Mouse (Mus musculus) spleen, postnatal 14 days (tissue): ENCODE results near the gene Hspa1a.
"Not testable (repeated sequence)": the region's sequence is repeated elsewhere in the genome, so short reads cannot be mapped to it uniquely, and the experiment has no call there.

Experiments used
- DNase-seq, 2 experiments: peaks; one replicate each; pipeline ENCODE4 v3.0.0; 2021 to 2022; ENCODE audit warnings: low spot score in 2 of 2

The Hspa1a gene

GRCm38 (mm10) chr17:34969822-34970221 is 2.1 kb downstream of the Hspa1a start, which contains the start of gene Gm20481:
Gm20481 (plus strand) TSS chr17:34969912.
- not testable (repeated sequence) for DNase-seq

GRCm38 (mm10) chr17:34965627-34966026 is 6.3 kb downstream of the Hspa1a start:
- no peak for DNase-seq

DNA sequence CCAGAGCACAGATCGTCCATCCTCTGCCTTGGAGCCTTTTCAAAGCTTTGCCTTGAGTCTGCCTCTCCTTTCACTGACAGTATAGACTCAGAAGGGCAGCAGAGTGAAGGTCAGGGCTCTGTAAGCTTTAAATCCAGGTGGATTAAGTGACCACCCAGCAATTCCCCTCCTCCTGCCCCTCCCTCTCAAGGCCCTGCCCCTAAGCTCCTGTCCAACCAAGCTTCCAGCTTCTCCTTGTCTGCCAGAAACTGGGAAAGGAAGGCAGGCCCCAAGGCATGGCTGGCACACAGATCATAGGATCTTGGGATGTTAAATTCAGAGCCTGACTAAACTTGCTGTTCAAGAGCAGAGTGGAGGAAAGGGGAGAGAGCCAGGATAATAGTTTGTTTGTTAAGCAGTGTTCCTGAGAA is 7.3 kb downstream of the Hspa1a start:
- no peak for DNase-seq

- no peak for DNase-seq
Measured at GRCm38 (mm10) chr17:34962841-34963240, 9.1 kb downstream of the Hspa1a start.

DNA sequence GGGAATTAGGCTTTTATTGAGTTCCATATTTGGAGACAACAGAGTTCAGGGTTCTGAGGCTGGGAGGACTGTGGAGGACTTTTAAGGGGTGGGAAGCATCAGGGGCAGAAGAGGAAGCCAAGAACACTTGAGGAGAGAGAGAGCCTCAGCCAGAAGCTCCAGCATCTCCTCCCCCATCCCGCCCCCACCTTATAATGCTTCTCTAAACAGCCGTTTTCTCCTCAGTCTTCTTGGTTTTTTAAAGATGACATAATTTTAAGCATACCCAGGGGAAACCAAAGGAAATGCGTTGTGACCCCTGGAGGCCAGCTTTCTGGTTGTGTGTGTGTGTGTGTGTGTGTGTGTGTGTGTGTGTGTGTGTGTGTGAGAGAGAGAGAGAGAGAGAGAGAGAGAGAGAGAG is 9.8 kb downstream of the Hspa1a start:
- no peak for DNase-seq

DNA sequence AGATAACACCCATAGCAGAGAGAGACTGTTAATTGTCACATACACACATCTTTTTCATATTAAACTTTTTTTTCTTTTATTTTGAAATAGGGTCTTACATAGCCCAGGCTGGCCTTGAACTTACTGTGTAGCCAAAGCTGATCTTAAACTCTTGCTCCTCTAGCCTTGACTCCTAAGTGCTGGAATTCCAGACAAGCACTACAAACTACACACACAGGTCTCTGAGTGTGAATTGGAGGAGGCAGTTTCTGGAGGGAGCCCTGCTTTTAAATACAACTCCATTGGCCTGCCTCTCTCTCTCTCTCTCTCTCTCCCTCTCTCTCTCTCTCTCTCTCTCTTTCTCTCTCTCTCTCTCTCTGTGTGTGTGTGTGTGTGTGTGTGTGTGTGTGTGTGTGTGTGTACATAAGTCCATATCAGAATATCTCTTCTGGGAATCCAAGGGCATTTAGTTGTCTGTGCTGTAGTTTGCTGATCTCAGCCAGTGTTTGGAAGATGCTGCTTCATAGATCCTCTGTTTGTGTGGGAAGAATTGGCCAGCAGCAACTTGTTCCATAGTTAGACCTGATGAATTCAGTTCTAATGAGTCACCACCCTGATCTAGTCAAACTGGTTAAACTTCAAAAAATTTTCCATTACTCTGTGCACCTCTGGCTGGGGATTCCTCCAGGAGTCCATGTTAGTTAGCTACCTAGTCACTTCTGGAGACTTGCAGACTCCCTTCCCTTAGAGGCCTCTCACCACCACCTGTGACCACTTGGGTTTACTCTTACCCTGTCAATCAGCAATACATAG is 11.1 kb downstream of the Hspa1a start:
- no peak for DNase-seq

DNA sequence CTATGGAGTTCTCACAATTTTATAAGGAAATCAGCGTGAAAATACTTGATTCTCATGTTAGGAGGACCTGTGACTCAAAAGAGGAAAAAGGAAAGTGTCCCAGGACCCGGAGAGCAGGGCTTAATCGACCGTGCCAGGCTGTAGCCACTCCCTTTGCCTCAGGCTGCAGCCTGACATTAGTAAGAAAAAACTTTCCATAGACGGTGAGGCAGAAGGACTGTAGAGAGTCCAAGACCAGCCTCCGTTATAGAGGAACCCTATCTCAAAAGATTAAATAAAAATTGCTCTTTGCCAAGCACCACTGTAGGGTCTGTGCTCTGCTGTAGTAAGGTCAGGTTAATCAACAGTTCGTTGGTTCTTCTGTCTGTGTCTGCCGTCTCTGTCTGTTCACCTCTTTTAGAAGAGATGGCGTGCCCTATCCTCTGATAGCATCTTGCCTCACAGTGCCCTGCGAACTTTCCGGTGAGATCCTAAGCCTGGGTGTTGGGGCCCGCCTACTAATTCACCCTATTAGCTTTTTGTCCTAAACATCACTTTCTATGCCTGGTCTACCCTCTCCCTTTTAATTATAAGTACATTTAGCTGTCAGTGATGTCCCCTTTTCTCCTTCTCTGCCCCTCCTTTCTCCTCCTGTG is 12.0 kb downstream of the Hspa1a start:
- no peak for DNase-seq

DNA sequence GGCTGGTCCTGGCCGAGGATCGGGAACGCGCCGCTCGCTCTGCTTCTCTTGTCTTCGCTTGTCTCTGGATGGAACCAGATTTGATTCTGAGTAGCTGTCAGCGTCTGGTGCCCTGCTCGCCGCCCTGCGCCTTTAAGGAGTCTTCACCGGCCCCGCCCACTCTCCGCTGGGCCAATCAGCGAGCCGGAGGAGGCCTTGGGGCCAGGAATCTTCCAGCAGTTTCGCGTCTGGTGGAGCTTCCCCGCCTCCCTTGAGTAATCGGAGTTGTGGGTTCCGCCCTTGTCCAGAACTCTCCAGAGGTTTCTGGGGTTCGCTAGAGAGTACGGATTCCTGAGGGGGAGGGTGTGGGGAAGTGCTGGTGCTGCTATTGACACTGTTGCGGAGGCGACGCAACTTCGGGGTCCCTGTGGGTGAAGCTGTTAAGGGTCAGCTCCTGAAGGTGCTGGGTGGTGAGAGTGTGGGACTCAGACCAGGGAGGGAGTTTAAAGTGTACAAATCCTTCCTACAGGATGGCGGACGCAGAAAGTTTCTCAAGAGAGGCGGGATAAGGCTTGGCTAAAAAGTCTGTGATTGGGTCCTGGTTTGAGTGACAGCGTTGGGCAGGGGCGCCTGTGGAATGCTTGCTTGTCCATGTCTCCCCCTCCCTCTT is 12.7 kb downstream of the Hspa1a start, which contains the start of gene Hspa1b:
TSS of gene Hspa1b (minus strand) at position 109 of the 649 bp plus-strand sequence.
- DNase-seq, result peak; percentile 48 to 51

DNA sequence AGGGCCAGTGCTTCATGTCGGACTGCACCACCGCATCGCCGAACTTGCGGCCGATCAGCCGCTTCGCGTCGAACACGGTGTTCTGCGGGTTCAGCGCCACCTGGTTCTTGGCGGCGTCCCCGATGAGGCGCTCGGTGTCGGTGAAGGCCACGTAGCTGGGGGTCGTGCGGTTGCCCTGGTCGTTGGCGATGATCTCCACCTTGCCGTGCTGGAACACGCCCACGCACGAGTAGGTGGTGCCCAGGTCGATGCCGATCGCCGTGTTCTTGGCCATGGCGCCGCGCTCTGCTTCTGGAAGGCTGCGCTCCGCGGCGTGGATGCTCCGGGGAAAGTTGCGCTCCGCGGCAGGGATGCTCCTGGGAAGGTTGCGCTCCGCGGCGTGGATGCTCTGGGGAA is 13.2 kb downstream of the Hspa1a start:
- not testable (repeated sequence) for DNase-seq

- DNase-seq, result not testable (repeated sequence)
Measured at GRCm38 (mm10) chr17:34957966-34958365, 14.0 kb downstream of the Hspa1a start.

DNA sequence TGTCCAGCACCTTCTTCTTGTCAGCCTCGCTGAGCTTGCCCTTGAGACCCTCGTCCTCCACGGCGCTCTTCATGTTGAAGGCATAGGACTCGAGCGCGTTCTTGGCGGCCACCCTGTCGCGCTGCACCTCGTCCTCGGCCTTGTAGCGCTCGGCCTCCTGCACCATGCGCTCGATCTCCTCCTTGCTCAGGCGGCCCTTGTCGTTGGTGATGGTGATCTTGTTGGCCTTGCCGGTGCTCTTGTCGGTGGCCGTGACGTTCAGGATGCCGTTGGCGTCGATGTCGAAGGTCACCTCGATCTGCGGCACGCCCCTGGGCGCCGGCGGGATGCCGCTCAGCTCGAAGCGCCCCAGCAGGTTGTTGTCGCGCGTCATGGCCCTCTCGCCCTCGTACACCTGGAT is 14.7 kb downstream of the Hspa1a start:
- DNase-seq, result not testable (repeated sequence)

- no peak for DNase-seq
Measured at GRCm38 (mm10) chr17:34956340-34956739, 15.6 kb downstream of the Hspa1a start.

DNA sequence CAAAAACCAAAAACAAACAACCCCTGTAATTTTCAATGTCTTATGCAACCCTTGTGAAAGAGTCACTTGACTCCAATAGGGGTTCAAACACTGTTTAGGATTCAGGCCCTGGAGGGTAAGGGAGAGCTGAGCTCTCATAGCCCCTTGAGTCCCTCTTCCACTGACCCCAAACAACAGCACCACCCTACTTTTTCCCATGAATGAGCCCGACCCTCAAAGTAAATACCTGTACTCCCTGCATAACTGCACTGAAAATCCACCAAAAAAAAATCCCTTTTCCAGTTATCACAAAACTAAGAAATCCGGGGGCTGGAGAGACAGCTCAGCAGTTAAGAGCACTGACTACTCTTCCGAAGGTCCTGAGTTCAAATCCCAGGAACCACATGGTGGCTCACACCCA is 16.1 kb downstream of the Hspa1a start:
- no peak for DNase-seq

DNA sequence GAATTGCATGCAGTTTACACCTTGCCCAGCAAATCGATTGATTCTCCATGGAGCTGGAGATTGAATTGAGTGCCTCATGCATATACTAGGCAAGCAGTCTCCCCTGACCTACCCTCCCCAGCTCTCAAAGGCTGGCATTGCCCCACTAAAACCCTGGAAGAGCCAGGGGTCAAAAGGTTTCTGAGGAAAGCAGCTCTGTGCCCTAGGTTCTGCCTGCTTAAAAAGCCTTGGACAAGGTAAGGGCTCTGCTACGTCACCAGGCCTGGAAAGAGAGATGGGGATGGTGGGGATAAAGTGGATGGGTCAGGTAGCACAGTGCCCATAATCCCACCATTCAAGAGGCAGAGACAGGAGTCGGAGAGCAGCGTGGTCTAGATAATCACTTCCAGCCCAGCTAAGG is 17.1 kb downstream of the Hspa1a start:
- no peak for DNase-seq

GRCm38 (mm10) chr17:34953904-34954303 is 18.1 kb downstream of the Hspa1a start:
- DNase-seq, result no peak

- no peak for DNase-seq
Measured at GRCm38 (mm10) chr17:34953258-34953657, 18.7 kb downstream of the Hspa1a start.

DNA sequence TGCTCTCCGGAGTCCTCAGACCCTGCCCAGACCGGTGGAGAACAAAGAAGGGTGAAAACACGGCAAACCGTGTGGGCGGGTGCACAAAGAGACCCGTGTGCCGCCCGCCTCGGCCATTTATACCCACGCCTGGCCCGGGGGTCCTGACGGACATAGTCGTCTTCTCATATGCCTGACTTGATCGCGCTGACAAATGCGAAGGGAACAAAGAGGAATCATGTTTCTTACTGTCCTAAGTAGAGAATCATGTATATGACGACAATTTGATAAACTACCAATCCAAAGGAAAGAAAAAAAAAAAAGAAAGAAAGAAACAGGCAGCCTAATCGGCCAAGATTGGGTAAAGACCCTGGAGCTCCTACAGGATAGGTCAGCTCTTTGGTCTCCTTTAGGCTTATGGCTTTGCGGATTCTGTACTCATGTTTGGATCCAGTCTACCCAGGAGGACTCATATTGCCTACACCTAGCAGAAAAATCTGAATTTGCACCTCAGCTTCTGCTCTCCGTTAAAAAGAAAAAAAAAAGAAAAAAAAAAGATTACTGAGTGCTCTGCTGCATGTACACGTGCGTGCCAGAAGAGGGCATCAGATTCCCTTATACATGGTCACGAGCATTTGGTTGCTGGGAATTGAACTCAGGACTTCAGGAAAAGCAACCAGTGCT is 19.4 kb downstream of the Hspa1a start:
- peak; percentile 65 to 79 for DNase-seq

- DNase-seq, result peak in 1 of 2 experiments; percentile 13
Measured at GRCm38 (mm10) chr17:34951636-34952377, 20.1 kb downstream of the Hspa1a start.

GRCm38 (mm10) chr17:34950514-34951455 is 21.2 kb downstream of the Hspa1a start:
- DNase-seq, result no peak

DNA sequence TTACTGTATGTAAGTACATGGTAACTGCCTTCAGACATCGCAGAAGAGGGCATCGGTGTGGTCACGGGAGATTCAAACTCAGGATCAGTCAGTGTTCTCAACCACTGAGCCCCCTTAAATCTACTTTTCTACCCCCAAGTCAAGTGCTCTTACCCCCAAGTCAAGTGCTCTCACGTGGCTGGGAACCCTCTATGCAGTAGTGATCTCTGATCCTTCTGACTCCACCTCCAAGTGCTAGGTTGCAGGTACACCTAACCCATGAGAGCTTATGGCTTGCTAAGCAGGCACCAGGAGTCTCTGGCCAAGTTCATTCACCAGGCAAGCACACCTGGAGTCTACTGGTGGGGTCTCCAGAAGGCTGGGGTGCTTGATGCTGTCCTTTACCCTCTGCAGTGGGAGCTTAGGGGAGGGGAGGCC is 22.4 kb downstream of the Hspa1a start:
- no peak for DNase-seq
